Mouse (Mus musculus) thymus, adult 2 months (tissue): ENCODE measurements around the gene Dnajc27.

Experiments
- CTCF ChIP-seq: fragments of 200-500 bp; IDR thresholded peaks from 2 replicates; pipeline ENCODE4 v1.5.1; 2012; ENCODE audit warnings: mild to moderate bottlenecking, control low read depth, low read length, moderate library complexity, borderline replicate concordance; ENCODE audit not compliant: control insufficient read depth, poor library complexity, insufficient read depth; ENCODE audit errors: extremely low read depth
- POLR2A ChIP-seq: fragments of 200-500 bp; IDR thresholded peaks from 2 replicates; pipeline ENCODE4 v1.6.1; 2012; ENCODE audit warnings: mild to moderate bottlenecking, low read length, control low read depth, moderate library complexity; ENCODE audit not compliant: control insufficient read depth, poor library complexity, insufficient read depth; ENCODE audit errors: extremely low read depth

- TF ChIP-seq CTCF: no peak
- TF ChIP-seq POLR2A: no peak
Observed at GRCm38 (mm10) chr12:4039046-4039445, 43.3 kb upstream of the Dnajc27 start.
